Mouse (Mus musculus): Measurements from ENCODE around the gene Wdfy2.
A peak's percentile ranks its signal among the peaks of the same experiment; 100 is the strongest.

Wdfy2 gene

DNA sequence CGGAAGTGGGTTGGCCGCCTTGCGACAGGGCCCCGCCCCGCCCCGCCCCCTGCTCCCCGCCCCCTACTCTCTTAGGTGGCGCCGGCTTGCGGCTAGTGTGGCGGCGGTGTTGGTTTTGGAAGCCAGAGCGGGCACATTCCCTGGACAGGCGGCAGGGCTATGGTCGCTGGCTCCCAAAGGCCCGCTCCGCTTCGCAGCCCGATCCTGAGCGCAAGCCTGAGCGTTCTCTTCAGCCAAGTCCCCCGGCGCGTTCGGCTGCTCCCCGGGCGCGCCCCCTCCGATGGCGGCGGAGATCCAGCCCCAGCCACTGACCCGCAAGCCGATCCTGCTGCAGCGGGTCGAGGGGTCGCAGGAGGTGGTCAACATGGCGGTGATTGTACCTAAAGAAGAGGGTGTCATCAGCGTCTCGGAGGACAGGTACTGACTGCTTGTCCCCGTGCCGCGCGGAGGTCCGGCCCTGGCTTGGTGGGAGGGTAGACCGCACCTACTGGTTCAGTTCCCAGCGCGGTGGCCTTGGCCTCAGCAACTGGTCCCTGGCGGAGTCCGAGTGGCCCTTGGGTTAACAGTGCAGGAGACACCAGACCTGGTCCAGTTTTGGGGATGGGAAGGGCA is at the start of gene Wdfy2:
Wdfy2 (plus strand) TSS at position 38 of the 612 bp plus-strand sequence.
- H3K27me3 ChIP-seq (ENCODE audit: insufficient read depth, low read length) = no peaks in the 10 kb centered on the region
- peaks cover 31% of the 10 kb centered on the region for H3K4me1 ChIP-seq (replicated peaks; ENCODE audit: low read depth, low read length)
- H3K9me3 ChIP-seq (ENCODE audit: low read length) = no peaks in the 10 kb centered on the region
- H3K4me3 ChIP-seq (replicated peaks; ENCODE audit: low read length) = peak within 1 kb of the TSS; percentile 99
- H3K36me3 ChIP-seq (ENCODE audit: insufficient read depth, low read length) = no peaks in the 10 kb centered on the region
- no peak for TF ChIP-seq CTCF (conservative IDR thresholded peaks at IDR 0.05; ENCODE audit: low read length)
- TF ChIP-seq POU5F1 (IDR thresholded peaks at IDR 0.05; ENCODE audit: borderline replicate concordance, low read length) = no peak
- no peak for TF ChIP-seq NANOG (IDR thresholded peaks at IDR 0.05; ENCODE audit: borderline replicate concordance, low read length)

DNA sequence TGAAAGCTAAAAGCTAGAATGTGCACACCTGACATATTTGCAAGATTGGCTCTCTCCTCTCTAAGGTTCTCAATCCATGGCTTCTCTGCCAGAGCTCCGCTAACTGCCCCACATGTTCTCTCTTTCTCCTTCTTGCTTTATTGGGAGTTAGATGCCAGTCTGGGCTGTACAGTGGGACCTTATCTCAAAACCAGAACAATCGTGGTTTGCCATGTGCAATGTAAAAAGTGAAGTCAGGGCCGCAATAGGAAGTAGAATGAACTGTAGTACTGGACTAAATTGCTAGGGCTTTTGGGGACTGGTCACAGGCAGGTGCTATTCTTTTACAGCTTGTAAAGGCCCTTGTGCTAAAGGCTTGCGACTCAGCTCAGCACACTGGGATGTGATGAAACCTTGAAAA is 48.2 kb upstream of the Wdfy2 start:
- H3K4me3 ChIP-seq (replicated peaks; ENCODE audit: low read length) = no peak overlapping the region
- TF ChIP-seq NANOG (IDR thresholded peaks at IDR 0.05; ENCODE audit: borderline replicate concordance, low read length) = no peak
- TF ChIP-seq POU5F1 (IDR thresholded peaks at IDR 0.05; ENCODE audit: borderline replicate concordance, low read length) = no peak
- no peak for TF ChIP-seq CTCF (conservative IDR thresholded peaks at IDR 0.05; ENCODE audit: low read length)
- no peaks in the 10 kb centered on the region for H3K9me3 ChIP-seq (ENCODE audit: low read length)
- peaks cover 6% of the 10 kb centered on the region; the same call in 1 of the 2 replicates for H3K27me3 ChIP-seq (ENCODE audit: insufficient read depth, low read length)
- 0 out of 2 replicates have a peak, but pooled peaks cover 4% of the 10 kb centered on the region for H3K4me1 ChIP-seq (replicated peaks; ENCODE audit: low read depth, low read length)
- no peaks in the 10 kb centered on the region for H3K36me3 ChIP-seq (ENCODE audit: insufficient read depth, low read length)

DNA sequence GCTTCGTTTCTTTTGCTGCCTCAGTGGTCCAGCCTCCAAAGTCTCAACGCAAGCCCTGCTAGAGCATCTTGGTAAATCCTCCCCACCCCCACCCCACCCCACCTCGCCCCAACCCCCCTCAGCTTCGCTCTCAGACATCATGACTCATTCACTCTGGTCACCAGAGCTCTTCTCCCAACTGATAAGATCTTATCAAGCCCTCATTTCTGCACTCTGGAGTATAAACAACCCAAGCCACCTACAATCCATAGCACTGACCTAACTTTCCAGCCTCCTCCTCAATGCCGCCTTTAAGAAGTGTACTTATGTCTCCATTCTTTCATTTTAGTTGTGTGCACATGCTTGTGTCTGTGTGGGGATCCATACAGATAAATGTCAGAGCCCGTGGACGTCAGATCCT is 41.8 kb upstream of the Wdfy2 start:
- Histone ChIP-seq H3K27me3 (ENCODE audit: insufficient read depth, low read length) (no peaks in the 10 kb centered on the region), H3K36me3 (ENCODE audit: insufficient read depth, low read length) (no peaks in the 10 kb centered on the region), H3K4me3 (replicated peaks; ENCODE audit: low read length) (no peak overlapping the region), H3K9me3 (ENCODE audit: low read length) (no peaks in the 10 kb centered on the region), H3K4me1 (replicated peaks; ENCODE audit: low read depth, low read length) (peaks cover 14% of the 10 kb centered on the region)
- TF ChIP-seq NANOG (IDR thresholded peaks at IDR 0.05; ENCODE audit: borderline replicate concordance, low read length) = no peak
- TF ChIP-seq POU5F1 (IDR thresholded peaks at IDR 0.05; ENCODE audit: borderline replicate concordance, low read length) = no peak
- TF ChIP-seq CTCF (conservative IDR thresholded peaks at IDR 0.05; ENCODE audit: low read length) = no peak

DNA sequence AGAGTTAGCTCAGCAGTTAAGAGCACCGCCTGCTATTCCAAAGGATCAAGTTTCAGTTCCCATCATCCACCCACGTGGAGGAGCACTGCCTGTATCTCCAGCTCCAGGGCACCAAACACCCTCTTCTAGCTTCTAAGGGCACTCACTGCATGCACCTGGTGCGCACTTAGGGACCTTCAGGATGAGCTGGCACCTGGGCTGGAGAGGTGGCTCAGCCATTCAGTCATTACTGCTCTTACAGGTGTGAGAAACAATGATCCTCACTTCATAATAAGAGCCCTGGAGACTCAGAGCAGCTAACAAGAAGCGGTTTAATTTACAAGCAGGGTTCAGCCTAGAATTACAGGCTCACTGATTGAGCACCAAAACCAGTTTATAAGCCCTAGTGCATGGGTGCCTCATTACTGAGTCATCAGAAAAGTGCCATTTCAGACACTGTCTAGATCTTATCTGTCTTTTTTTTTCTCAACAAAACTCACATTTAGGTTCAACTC is 38.8 kb upstream of the Wdfy2 start:
- Histone ChIP-seq H3K4me1 (replicated peaks; ENCODE audit: low read depth, low read length) (peaks cover 14% of the 10 kb centered on the region), H3K36me3 (ENCODE audit: insufficient read depth, low read length) (no peaks in the 10 kb centered on the region), H3K4me3 (replicated peaks; ENCODE audit: low read length) (0 out of 2 replicates have a peak overlapping the region, but pooled peaks have one; percentile 30), H3K9me3 (ENCODE audit: low read length) (no peaks in the 10 kb centered on the region), H3K27me3 (ENCODE audit: insufficient read depth, low read length) (no peaks in the 10 kb centered on the region)
- no peak for TF ChIP-seq CTCF (conservative IDR thresholded peaks at IDR 0.05; ENCODE audit: low read length)
- TF ChIP-seq POU5F1 (IDR thresholded peaks at IDR 0.05; ENCODE audit: borderline replicate concordance, low read length) = no peak
- TF ChIP-seq NANOG (IDR thresholded peaks at IDR 0.05; ENCODE audit: borderline replicate concordance, low read length) = no peak

DNA sequence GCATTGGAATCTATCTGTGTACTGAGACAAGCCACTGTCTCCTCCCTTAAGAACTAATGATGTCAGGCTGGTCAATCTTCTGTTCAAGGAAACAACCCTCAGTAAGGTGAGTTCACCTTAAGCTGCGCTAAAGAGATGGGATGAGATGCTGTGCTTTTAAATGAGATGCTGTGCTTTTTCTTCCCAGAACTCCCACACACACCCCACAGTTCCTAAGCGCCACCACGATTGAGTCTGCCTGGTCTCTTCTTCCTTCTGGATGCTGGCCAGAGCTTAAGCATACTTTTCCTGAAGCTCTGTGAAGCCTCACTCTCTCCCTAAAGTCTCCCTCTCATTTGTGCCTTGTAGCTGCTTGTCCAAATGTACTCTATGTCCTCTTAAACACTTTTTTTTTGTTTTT is 36.7 kb upstream of the Wdfy2 start:
- Histone ChIP-seq H3K36me3 (ENCODE audit: insufficient read depth, low read length) (no peaks in the 10 kb centered on the region), H3K4me3 (replicated peaks; ENCODE audit: low read length) (no peak overlapping the region), H3K9me3 (ENCODE audit: low read length) (no peaks in the 10 kb centered on the region), H3K4me1 (replicated peaks; ENCODE audit: low read depth, low read length) (peaks cover 14% of the 10 kb centered on the region), H3K27me3 (ENCODE audit: insufficient read depth, low read length) (no peaks in the 10 kb centered on the region)
- no peak for TF ChIP-seq NANOG (IDR thresholded peaks at IDR 0.05; ENCODE audit: borderline replicate concordance, low read length)
- TF ChIP-seq POU5F1 (IDR thresholded peaks at IDR 0.05; ENCODE audit: borderline replicate concordance, low read length) = no peak

DNA sequence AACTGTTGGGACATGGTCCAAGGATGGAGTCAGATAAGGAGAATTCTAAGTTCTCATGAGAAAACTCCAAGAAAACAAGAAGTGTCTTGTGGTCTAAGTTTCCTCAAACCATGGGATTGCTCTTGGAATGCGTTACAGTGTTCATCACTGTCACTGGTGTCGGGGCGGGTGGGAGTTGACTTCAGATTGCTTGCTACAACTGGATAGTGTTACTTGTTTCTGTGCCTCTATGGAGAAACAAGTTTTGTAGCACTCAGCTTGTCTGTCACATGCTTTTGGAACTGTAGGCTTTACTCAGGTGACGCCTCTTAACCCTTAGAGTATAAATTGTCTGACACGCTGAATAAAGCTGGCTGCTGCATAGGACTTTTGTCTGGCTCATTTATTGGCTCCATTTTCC is 34.3 kb upstream of the Wdfy2 start:
- Histone ChIP-seq H3K4me3 (replicated peaks; ENCODE audit: low read length) (no peak overlapping the region), H3K4me1 (replicated peaks; ENCODE audit: low read depth, low read length) (peaks cover 8% of the 10 kb centered on the region), H3K9me3 (ENCODE audit: low read length) (no peaks in the 10 kb centered on the region), H3K36me3 (ENCODE audit: insufficient read depth, low read length) (no peaks in the 10 kb centered on the region), H3K27me3 (ENCODE audit: insufficient read depth, low read length) (no peaks in the 10 kb centered on the region)
- no peak for TF ChIP-seq CTCF (conservative IDR thresholded peaks at IDR 0.05; ENCODE audit: low read length)
- TF ChIP-seq NANOG (IDR thresholded peaks at IDR 0.05; ENCODE audit: borderline replicate concordance, low read length) = no peak
- no peak for TF ChIP-seq POU5F1 (IDR thresholded peaks at IDR 0.05; ENCODE audit: borderline replicate concordance, low read length)

DNA sequence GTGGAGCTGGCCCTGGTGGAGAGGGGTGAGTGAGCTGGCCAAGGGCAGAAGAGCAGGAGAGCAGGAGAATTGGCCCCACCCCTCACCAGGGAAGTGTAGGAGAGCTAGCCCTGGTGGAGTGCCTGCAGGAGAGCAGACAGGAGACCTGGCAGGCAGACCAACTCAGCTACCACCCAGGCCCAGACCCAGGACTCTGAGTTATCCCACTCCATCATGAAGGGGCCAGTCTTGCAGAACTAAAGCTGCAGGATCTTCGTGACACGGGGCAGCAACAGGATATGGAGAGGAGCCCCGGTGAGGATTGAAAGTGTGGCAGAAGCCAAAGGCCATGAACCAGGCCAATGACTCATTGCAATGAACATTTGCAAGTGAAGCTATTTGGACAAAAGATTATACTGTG is 30.6 kb upstream of the Wdfy2 start:
- Histone ChIP-seq H3K9me3 (ENCODE audit: low read length) (no peaks in the 10 kb centered on the region), H3K4me1 (replicated peaks; ENCODE audit: low read depth, low read length) (no peaks in the 10 kb centered on the region), H3K4me3 (replicated peaks; ENCODE audit: low read length) (no peak overlapping the region), H3K36me3 (ENCODE audit: insufficient read depth, low read length) (no peaks in the 10 kb centered on the region), H3K27me3 (ENCODE audit: insufficient read depth, low read length) (no peaks in the 10 kb centered on the region)
- TF ChIP-seq POU5F1 (IDR thresholded peaks at IDR 0.05; ENCODE audit: borderline replicate concordance, low read length) (no peak), CTCF (conservative IDR thresholded peaks at IDR 0.05; ENCODE audit: low read length) (no peak), NANOG (IDR thresholded peaks at IDR 0.05; ENCODE audit: borderline replicate concordance, low read length) (no peak)

DNA sequence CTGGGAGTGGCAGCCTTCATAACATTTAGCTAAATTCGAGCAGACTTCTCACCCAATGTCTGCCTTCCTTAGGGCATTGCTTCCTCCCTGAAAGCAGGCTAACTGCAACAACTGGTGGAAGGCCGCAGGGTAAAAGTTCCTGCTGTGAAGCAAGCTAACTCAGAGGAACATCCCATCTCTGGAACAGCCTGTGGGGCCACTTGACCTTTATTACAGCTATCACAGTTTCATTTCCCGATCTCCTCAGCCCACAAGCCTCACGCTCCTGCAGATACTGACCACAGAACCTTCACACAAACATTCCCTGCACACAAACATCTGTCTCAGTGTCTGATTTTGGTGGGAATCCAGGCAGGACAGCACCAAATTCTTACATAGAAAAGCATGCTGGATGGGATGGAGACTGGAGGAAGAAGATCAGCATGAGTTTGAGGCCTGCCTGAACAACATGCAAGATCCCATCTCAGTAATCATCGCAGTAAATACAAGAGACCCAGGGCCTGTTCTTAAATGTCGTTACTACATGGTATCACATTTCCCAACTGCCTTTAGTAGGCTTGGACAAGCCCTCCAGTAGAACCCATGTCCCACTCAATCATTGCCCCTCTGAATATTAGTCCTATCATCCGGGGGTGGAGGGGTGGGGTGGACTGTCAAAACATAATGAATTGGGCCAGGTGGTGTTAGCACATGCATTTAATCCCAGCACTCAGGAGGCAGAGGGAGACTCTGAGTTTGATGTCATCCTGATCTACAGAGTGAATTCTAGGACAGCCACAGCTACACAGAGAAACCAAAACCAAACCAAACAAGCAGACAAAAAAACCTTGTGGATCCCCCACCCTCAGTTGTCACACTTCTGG is 28.6 kb upstream of the Wdfy2 start:
- TF ChIP-seq POU5F1 (IDR thresholded peaks at IDR 0.05; ENCODE audit: borderline replicate concordance, low read length) (no peak), NANOG (IDR thresholded peaks at IDR 0.05; ENCODE audit: borderline replicate concordance, low read length) (no peak), CTCF (conservative IDR thresholded peaks at IDR 0.05; ENCODE audit: low read length) (no peak)
- no peaks in the 10 kb centered on the region for H3K27me3 ChIP-seq (ENCODE audit: insufficient read depth, low read length)
- H3K36me3 ChIP-seq (ENCODE audit: insufficient read depth, low read length) = no peaks in the 10 kb centered on the region
- no peak overlapping the region for H3K4me3 ChIP-seq (replicated peaks; ENCODE audit: low read length)
- no peaks in the 10 kb centered on the region for H3K4me1 ChIP-seq (replicated peaks; ENCODE audit: low read depth, low read length)
- no peaks in the 10 kb centered on the region for H3K9me3 ChIP-seq (ENCODE audit: low read length)

Measured in E14TG2a.4 (cell line).